Mouse (Mus musculus) lung, postnatal 14 days (tissue): ENCODE data around the gene Mospd3.

Source experiments
- DNase-seq: peaks from one replicate; pipeline ENCODE4 v3.0.0; 2021

Gene Mospd3

DNA sequence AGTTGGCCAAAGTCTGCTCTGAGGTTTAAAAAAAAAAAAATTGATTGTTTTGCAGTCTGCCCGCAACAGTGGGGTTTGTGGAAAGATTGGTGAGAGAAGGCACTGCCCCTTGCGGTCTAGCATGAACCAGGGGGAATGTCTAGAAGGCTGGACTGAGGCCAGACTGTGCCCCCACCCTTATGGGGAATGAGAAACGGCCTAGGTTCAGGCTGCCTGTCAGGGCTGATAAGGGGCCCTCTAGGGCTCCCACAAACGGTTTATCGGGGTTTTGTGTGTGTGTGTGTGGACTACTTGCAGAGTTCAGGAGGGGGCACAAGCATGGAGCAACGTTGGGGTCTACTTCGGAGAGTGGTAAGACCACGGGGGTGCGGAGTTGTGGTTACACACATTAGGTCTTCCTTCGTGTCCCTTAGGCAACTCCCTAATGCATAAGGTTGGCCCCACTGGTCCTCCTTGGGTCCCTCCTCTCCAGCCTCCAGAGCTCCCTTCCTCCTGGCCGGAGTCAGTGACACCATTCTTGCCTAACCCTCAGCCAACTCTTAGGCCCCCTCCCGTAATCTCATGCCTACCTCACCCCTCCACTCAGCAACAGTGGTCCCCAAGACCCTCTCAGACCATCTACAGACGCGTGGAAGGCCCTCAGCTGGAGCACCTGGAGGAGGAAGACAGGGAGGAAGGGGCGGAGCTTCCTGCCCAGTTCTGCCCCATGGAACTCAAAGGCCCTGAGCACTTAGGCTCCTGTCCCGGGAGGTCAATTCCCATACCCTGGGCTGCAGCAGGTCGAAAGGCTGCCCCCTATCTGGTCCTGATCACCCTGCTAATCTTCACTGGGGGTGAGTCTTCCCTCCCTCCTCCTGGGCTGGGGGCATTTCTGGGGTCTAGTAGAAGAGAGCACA lies 29.9 kb downstream of the Mospd3 start:
- DNase-seq, result no peak

DNA sequence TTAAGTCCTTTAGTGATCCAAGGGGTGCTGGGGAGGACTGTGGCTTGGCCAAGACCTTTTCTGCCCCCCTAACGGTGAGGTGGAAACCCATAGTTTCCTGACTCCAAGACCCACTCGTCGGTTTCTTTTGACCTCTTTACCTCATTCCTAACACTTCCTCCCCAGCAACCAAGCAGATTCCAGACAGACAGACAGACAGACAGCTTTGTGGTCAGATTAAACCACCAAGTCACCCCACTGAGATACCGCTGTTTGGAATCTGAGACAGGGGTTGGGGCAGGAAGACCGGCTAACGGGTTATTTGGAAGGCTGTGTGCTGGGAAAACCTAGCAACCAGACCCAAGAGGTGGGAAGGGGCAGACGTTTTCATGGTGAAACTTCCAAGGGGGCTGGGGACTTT lies 30.7 kb downstream of the Mospd3 start:
- DNase-seq, result no peak

DNA sequence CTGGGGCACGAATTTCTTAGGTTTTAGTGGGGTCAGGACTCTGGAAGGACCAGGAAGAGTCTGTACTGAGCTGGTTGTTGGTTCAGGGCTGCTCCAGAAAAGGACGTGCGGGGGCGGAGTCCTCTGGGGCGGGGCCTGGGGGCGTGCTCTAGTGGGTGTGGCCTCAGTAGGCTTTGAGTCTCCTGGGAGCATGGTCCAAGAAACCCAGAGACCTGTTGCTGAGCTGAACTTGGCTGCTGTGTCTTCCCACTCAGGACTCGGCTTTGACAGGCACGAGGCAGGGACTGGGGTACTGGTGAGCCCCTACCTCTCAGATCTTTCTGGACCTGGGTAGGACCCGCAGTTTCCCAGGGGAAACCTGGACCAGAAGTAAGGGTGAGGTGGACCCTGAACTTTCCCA lies 31.2 kb downstream of the Mospd3 start, which contains the start of gene Tfr2:
TSS of gene Tfr2 (plus strand) at position 176 of the 400 bp plus-strand sequence.
- DNase-seq, result peak; percentile 60

DNA sequence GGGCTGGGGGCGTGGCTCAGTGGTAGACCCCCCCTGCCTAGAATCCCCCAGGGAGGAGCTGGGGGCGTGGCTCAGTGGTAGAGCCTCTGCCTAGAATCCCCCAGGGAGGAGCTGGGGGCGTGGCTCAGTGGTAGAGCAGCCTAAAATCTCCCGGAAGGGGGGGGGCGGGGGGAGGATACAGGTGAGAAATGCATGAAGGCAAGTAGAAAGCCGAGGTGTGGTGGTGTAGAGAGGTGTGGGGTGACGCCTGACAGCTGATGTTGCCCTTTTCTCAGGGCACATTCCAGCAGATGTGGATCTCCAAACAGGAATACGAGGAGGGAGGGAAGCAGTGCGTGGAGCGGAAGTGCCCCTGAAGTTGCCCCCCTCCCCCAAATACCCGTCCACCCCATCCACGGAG lies 31.8 kb downstream of the Mospd3 start:
- no peak for DNase-seq

DNA sequence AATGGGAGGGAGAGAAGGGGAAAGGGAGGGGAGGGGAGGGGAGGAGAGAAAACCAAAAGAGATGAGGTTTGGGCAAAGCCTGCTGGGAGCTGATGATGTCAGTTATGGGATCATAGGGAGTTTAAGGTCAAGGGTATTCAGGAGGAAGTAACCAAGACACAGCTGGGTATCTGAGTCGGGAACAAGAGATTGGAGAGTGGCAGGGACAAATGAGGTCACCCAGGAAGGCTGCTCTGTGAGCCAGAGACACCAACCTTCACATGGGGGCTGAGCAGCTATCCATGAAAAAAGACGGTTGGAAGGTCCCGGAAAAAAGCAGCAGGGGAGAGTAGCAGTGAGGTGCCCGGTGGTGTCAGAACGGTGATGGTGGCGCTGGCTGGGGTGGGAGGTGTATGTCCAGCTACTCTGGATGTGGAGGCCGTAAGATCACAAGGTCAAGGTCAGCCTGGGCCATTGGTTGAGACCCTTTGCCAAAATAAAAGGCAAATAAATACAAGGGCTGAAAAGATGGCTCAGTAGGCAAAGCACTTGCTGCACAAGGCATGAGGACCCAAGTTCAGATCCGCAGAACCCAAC lies 32.5 kb downstream of the Mospd3 start:
- no peak for DNase-seq

DNA sequence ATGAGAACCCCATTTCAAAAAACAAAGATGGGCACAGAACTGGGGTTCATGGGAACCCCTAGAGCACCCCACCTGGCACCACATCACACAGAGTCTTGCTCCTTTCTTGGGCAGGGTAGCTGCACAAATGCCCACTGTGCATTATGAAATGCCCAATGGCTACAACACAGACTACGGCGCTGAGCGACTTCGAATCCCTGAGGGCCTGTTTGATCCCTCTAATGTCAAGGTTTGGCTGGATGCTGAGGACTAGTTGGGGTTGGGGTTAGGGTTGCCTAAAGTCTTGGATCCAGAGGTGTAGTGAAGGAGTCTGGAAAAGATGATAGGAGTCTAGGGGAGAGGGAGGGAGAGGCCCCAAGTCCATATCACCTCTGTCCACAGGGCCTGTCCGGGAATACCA lies 34.4 kb downstream of the Mospd3 start:
- DNase-seq, result no peak

DNA sequence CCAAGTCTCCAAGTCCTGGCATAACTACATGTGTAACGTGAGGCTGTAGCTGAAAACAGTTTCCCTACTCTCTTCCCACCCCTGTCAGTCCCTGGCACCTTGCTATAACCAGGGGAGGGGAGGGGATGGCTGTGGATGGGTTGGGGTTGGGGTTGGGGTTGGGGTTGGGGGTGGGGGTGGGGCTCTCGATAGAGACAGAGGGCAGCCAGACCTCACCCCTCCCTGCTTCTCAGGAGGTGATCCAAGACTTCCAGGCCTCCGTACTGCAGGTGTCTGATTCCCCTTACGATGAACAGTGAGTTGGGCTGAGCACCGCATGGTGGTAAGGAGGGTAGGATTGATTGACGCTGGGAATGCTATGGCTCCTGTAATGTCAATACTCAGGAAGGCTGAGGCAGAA lies 35.1 kb downstream of the Mospd3 start:
- DNase-seq, result no peak

DNA sequence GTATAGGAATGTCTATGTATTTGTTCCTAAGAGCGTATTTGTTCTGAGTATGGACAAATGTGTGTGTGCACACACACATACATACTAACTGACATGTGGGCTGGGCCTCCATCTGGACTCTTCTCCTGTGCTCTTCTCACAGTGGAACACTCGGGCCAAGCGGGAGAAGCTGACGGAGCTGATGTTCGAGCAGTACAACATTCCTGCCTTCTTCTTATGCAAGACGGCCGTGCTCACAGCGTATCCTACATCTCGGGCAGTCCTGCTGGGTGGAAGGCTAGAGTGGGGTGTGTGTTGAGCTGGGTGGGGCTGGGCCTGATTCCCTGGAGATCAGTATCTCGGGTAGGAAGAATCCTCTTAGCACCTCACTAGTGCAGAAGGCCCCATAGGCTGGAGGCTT lies 37.9 kb downstream of the Mospd3 start:
- no peak for DNase-seq

DNA sequence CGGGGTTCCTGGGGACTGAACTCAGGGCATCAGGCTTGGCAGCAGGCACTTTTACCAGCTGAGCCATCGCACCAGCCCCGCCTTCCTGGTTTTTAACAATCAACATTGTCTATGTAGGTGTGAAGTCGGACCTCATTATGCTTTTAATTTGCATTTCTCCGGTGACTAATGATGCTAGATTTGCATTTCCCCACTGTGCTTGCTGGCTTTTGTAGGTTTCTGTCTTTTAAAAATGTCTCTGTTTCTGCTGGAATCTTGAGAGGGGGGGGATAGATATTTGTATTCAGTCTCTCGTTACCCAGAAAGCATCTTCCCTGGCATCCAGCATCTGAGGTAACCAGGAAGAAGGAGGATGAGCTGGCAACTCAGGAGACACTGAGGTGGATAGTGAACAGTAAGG lies 39.3 kb downstream of the Mospd3 start:
- DNase-seq, result no peak

DNA sequence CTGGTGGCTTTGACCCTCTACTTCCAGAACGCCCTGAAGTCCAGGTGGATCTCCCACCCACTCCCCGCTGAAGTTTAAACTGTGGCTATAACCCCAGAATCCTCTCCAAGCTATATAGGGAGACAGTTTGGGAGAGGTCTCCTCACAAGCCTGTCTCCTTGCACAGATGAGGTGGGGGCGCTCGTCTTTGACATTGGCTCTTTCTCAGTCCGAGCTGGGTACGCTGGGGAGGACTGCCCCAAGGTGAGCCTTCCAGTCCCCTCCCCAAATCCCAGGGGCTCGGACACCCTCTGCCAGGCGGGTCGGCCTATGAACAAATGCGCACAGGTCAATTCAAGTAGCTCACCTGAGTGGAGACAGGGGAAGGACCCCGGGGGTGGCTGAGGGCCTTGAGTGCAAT lies 47.0 kb downstream of the Mospd3 start:
- no peak for DNase-seq

DNA sequence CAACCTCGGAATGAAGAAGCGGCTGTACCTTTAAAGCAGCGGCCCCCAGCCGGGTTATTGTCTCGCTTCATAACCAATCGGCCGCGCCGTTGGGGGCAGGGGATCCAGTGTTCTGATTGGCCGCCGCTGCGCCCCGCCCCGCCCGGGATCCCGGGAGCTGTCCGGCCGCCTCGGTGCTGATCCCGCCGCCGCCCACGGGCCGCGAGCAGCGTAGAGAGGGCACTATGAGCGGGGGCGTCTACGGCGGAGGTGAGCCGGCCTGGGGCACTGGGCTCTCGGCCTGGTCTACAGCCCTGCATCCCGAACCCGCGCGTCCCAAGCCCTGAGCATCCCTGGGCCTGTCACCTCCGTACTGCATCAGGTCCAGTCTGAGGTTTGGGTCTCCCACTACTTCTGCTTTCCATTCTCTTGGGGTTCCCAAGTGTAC lies 47.4 kb downstream of the Mospd3 start, which contains the start of gene Actl6b:
TSS of gene Actl6b (plus strand) at position 107 of the 427 bp plus-strand sequence.
- DNase-seq, result peak; percentile 71

DNA sequence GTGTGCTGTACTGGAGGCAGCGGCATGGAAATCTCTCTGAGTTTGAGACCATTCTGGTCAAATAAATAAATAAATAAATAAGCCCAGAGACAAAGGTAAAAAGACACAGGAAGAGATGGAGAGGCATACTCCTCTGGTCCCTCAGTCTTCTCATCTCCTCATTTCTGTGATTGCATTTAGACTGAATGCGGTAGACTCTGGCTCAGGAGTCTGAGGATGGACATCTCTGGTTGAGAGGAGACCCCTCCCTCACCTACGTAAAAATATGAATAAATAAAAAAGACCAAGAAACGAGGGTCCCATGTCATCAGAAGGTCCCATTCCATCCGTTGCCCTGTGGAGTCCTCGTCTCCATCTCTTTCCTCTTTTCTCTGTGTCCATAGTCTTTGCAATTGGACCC lies 47.9 kb downstream of the Mospd3 start:
- no peak for DNase-seq

DNA sequence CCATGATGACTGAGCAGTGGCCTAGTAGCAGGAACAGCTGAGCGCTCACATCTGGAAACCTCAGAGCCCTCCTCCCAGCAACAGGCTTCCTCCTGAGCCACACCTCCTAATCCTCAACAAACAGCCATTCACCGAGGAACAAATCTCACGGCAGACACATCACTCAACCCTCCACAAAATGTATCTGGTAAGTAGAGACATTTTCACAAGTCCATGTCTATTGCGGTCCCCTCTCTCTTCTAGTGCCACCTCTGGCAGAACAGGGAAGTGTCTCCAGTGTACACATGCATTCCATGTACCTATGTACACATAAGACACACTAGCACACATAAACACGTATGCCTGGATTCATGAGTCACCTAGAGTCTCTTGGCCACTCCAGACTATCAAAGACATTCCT lies 49.7 kb downstream of the Mospd3 start:
- no peak for DNase-seq

DNA sequence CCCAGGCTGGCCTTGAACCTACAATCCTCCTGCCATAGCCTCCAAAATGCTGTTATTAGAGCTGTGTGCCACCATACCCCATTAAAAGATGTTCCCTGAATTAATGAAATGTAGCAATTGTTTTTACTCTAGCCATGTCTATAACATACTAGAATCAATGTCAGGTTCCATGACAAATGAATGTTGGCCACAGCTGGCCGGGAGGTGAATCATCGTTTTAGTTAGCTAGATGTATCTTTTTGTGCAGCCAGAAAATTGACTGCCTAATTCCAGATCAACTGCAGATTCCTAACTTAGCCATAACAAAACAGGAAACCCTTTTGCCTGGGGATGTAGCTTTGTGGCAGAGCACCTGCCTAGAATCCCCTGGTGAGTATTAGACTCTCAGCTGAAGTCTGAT lies 51.0 kb downstream of the Mospd3 start:
- no peak for DNase-seq
